Mouse (Mus musculus) myocyte (in vitro differentiated cells): ENCODE results near the gene Npc1l1.

Experiments used
- CEBPB ChIP-seq: IDR thresholded peaks from 2 replicates; pipeline ENCODE4 v1.6.1; 2011; ENCODE audit warnings: mild to moderate bottlenecking, moderate library complexity; ENCODE audit not compliant: poor library complexity, insufficient read depth, severe bottlenecking
- E2F4 ChIP-seq: IDR thresholded peaks from one replicate; pipeline ENCODE4 v1.6.1; 2011; ENCODE audit warnings: mild to moderate bottlenecking, control low read depth, moderate library complexity; ENCODE audit not compliant: insufficient read depth
- MAX ChIP-seq: IDR thresholded peaks from one replicate; pipeline ENCODE4 v1.6.1; 2011; ENCODE audit warnings: low read depth, mild to moderate bottlenecking, control low read depth
- MYOD1 ChIP-seq, 3 experiments: IDR thresholded peaks; one replicate each; pipeline ENCODE4 v1.6.1; 2011; ENCODE audit warnings: control low read depth in 2 of 3, low read depth in 2 of 3, mild to moderate bottlenecking in 2 of 3, moderate library complexity in 1 of 3; ENCODE audit not compliant: insufficient read length in 2 of 3, control insufficient read depth in 1 of 3
- MYOG ChIP-seq, 3 experiments: IDR thresholded peaks; one replicate each; pipeline ENCODE4 v1.6.1; 2011; ENCODE audit warnings: control low read depth in 2 of 3, low read depth in 2 of 3, mild to moderate bottlenecking in 2 of 3; ENCODE audit not compliant: insufficient read length in 2 of 3, control insufficient read depth in 1 of 3, insufficient read depth in 1 of 3
- POLR2A ChIP-seq: IDR thresholded peaks from one replicate; pipeline ENCODE4 v1.6.1; 2011; ENCODE audit warnings: low read depth, mild to moderate bottlenecking, control low read depth, moderate library complexity; ENCODE audit not compliant: insufficient read length
- POLR2AphosphoS2 ChIP-seq: IDR thresholded peaks from one replicate; pipeline ENCODE4 v1.6.1; 2011; ENCODE audit warnings: low read depth, control low read depth; ENCODE audit not compliant: insufficient read length
- TCF12 ChIP-seq: IDR thresholded peaks from one replicate; pipeline ENCODE4 v1.6.1; 2011; ENCODE audit warnings: mild to moderate bottlenecking, control low read depth; ENCODE audit not compliant: poor library complexity, insufficient read depth, severe bottlenecking
- TCF3 ChIP-seq: IDR thresholded peaks from one replicate; pipeline ENCODE4 v1.6.1; 2011; ENCODE audit warnings: low read depth, control low read depth; ENCODE audit not compliant: insufficient read length
- USF1 ChIP-seq: IDR thresholded peaks from one replicate; pipeline ENCODE4 v1.6.1; 2011; ENCODE audit warnings: low read depth, mild to moderate bottlenecking, control low read depth, moderate library complexity

- TF ChIP-seq POLR2A (no peak), CEBPB (no peak), USF1 (no peak), MYOG (IDR thresholded peaks at IDR 0.05; ENCODE audit: control insufficient read depth in 1 of 3, insufficient read depth in 1 of 3, insufficient read length in 2 of 3, low read depth in 2 of 3) (no peak), TCF12 (no peak), E2F4 (no peak), MAX (no peak), POLR2AphosphoS2 (no peak), MYOD1 (IDR thresholded peaks at IDR 0.05; ENCODE audit: control insufficient read depth in 1 of 3, insufficient read length in 2 of 3, low read depth in 2 of 3) (no peak), TCF3 (no peak)
Observed at GRCm38 (mm10) chr11:6184202-6184935, 45.6 kb downstream of the Npc1l1 start.
